Mouse (Mus musculus) ZHBTc4 (cell line): ENCODE measurements around the gene 1700006A11Rik.
"Not testable (repeated sequence)": the region's sequence is repeated elsewhere in the genome, so short reads cannot be mapped to it uniquely, and the experiment has no call there.

Experiments
- DNase-seq: peaks from one replicate; pipeline ENCODE4 v3.0.0-alpha.2; 2011; ENCODE audit warnings: low read depth, low spot score

1700006A11Rik gene

GRCm38 (mm10) chr3:124425940-124426339 lies at the start of gene 1700006A11Rik:
1700006A11Rik (minus strand) TSS chr3:124426040.
- no peak for DNase-seq

GRCm38 (mm10) chr3:124474291-124474690 lies 48.5 kb upstream of the 1700006A11Rik start:
- not testable (repeated sequence) for DNase-seq

- no peak for DNase-seq
These were observed 40.4 kb upstream of the 1700006A11Rik start for GRCm38 (mm10) chr3:124466102-124466730.

- no peak for DNase-seq
These were observed 33.6 kb downstream of the 1700006A11Rik start for GRCm38 (mm10) chr3:124392201-124392600.

GRCm38 (mm10) chr3:124390101-124390500 lies 35.7 kb downstream of the 1700006A11Rik start:
- no peak for DNase-seq

- no peak for DNase-seq
These were observed 36.2 kb downstream of the 1700006A11Rik start for GRCm38 (mm10) chr3:124389650-124390049.

GRCm38 (mm10) chr3:124385377-124385776 lies 40.5 kb downstream of the 1700006A11Rik start:
- DNase-seq, result not testable (repeated sequence)

GRCm38 (mm10) chr3:124372031-124372430 lies 53.8 kb downstream of the 1700006A11Rik start:
- DNase-seq, result no peak

GRCm38 (mm10) chr3:124357533-124357932 lies 68.3 kb downstream of the 1700006A11Rik start:
- no peak for DNase-seq
